Mouse (Mus musculus) lung, embryonic 16.5 days (tissue): ENCODE data around the gene Usp34. TPM values are rescaled to one million over a fixed set of nuclear protein-coding genes. Genes with fewer than 3 reads are reported as not detected.

ENCODE experiments used
- ATAC-seq: fragments of 200-750 bp; cut with Nextera tagmentation; 2 replicates; pipeline ENCODE4 v1.8.0; 2017; ENCODE audit warnings: low read depth, mild to moderate bottlenecking, moderate library complexity
- H3K27ac ChIP-seq: fragments of 300-500 bp; sonication (generic); 2 replicates; pipeline ENCODE4 v1.5.1; 2014; ENCODE audit warnings: mild to moderate bottlenecking, control low read depth, low read length
- H3K27me3 ChIP-seq: fragments of 300-500 bp; sonication (generic); 2 replicates; pipeline ENCODE4 v1.6.1; 2014; ENCODE audit warnings: low read depth, low read length, mixed read lengths; ENCODE audit not compliant: control insufficient read depth, insufficient read depth
- H3K36me3 ChIP-seq: fragments of 300-500 bp; sonication (generic); 2 replicates; pipeline ENCODE4 v1.6.1; 2014; ENCODE audit warnings: low read length; ENCODE audit not compliant: control insufficient read depth, insufficient read depth
- H3K4me1 ChIP-seq: fragments of 300-500 bp; sonication (generic); replicated peaks from 2 replicates; pipeline ENCODE4 v1.6.1; 2014; ENCODE audit warnings: low read length, mixed read lengths; ENCODE audit not compliant: control insufficient read depth, insufficient read depth
- H3K4me2 ChIP-seq: fragments of 300-500 bp; sonication (generic); 2 replicates; pipeline ENCODE4 v1.6.1; 2014; ENCODE audit warnings: low read depth, low read length, control low read depth
- H3K4me3 ChIP-seq: fragments of 300-500 bp; sonication (generic); 2 replicates; pipeline ENCODE4 v1.5.1; 2014; ENCODE audit warnings: mild to moderate bottlenecking, low read length, control low read depth
- H3K9ac ChIP-seq: fragments of 300-500 bp; sonication (generic); 2 replicates; pipeline ENCODE4 v1.6.1; 2014; ENCODE audit warnings: low read length, control low read depth
- H3K9me3 ChIP-seq: fragments of 300-500 bp; sonication (generic); 2 replicates; pipeline ENCODE4 v1.6.1; 2016; ENCODE audit warnings: low read length; ENCODE audit not compliant: control insufficient read depth
- WGBS: fragments of 180-500 bp; shearing (Covaris S2); extraction: QIAGEN DNeasy Blood & Tissue Kit; methylation state at CpG from one replicate; pipeline ENCODE4 v1.1.7; 2014; 5-methylcytosine and 5-hydroxymethylcytosine counted together
- polyA plus RNA-seq: library from polyadenylated mRNA; unstranded; fragments of >200 nt; fragmentation: Nextera tagmentation; extraction: Ambion mirVana; gene quantifications from 2 replicates; pipeline ENCODE4 v1.2.1, GENCODE M21; 2015

The Usp34 gene
- polyA plus RNA-seq = 21.3 and 23.4 TPM in 2 replicates

GRCm38 (mm10) chr11:23306764-23307565 is at the start of gene Usp34:
Gene Usp34, plus strand, starts transcription at chr11:23306895.
- peak within 1 kb of the TSS; percentile 96 for H3K9ac ChIP-seq
- H3K9me3 ChIP-seq = no peaks in the 10 kb centered on the region
- H3K4me3 ChIP-seq = peak within 1 kb of the TSS; percentile 91
- peak; percentile 0 for ATAC-seq
- WGBS = under 1% methylated on average over 44 of the region's 80 CpGs
- H3K4me2 ChIP-seq = peak within 1 kb of the TSS; percentile 80
- H3K27ac ChIP-seq = peak within 1 kb of the TSS; percentile 97
- no peaks in the 10 kb centered on the region for H3K36me3 ChIP-seq
- no peaks in the 10 kb centered on the region for H3K27me3 ChIP-seq
- H3K4me1 ChIP-seq = peaks cover 15% of the 10 kb centered on the region

DNA sequence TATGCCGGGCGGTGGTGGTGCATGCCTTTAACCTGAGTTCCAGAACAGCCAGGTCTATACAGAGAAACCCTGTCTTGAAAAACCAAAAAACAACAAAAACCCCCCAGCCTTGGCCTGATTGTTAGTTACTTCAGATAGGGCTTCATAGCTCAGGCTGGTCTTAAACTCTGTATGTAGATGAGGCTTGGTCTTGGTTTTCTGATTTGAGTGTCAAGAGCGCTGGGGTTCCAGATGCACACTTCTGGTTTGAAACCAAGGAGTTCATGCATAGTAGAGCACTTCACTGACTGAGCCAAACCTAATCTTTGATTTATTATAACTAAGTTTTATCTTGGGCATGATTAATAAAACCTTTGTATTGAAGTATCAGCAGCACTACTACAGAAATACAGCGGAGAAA is 47.6 kb upstream of the Usp34 start:
- no peak overlapping the region for H3K27ac ChIP-seq
- no peak overlapping the region for H3K9ac ChIP-seq
- peaks cover 12% of the 10 kb centered on the region for H3K36me3 ChIP-seq
- no peaks in the 10 kb centered on the region for H3K9me3 ChIP-seq
- H3K27me3 ChIP-seq = no peaks in the 10 kb centered on the region
- WGBS = 80% methylated on average over 4 of the region's 4 CpGs
- peak overlapping the region; percentile 21 for H3K4me2 ChIP-seq
- H3K4me3 ChIP-seq = no peak overlapping the region
- no peak for ATAC-seq
- H3K4me1 ChIP-seq = peaks cover 20% of the 10 kb centered on the region

DNA sequence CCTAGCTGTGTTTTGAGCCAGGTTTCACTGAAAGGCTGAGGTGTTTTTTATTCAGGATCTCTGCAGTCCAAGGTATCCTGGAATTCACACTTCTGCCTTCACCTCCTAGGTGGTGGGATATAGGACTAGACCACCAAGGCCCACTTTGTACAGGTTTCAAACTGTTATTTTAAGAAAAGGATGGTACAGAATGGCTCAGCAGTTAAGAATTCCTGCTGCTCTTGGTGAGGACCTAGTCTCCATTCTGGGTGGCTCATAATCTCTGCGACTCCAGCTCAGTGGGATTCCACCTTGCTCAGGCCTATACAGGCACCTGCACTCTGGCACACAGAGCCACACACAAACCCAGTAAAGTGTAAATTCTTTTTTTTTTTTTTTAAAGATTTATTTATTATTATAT is 47.2 kb upstream of the Usp34 start:
- H3K4me3 ChIP-seq = no peak overlapping the region
- no peaks in the 10 kb centered on the region for H3K9me3 ChIP-seq
- H3K4me1 ChIP-seq = peaks cover 20% of the 10 kb centered on the region
- H3K9ac ChIP-seq = no peak overlapping the region
- 60% methylated on average over 1 of the region's 1 CpGs for WGBS
- no peak overlapping the region for H3K27ac ChIP-seq
- peaks cover 12% of the 10 kb centered on the region for H3K36me3 ChIP-seq
- H3K27me3 ChIP-seq = no peaks in the 10 kb centered on the region
- no peak overlapping the region for H3K4me2 ChIP-seq
- ATAC-seq = no peak

GRCm38 (mm10) chr11:23260186-23260585 is 46.5 kb upstream of the Usp34 start:
- WGBS = 68% methylated on average over 1 of the region's 1 CpGs
- Histone ChIP-seq H3K27ac (no peak overlapping the region), H3K4me1 (peaks cover 18% of the 10 kb centered on the region), H3K9me3 (no peaks in the 10 kb centered on the region), H3K4me2 (no peak overlapping the region), H3K36me3 (peaks cover 18% of the 10 kb centered on the region), H3K9ac (no peak overlapping the region), H3K4me3 (no peak overlapping the region), H3K27me3 (no peaks in the 10 kb centered on the region)
- ATAC-seq = no peak

DNA sequence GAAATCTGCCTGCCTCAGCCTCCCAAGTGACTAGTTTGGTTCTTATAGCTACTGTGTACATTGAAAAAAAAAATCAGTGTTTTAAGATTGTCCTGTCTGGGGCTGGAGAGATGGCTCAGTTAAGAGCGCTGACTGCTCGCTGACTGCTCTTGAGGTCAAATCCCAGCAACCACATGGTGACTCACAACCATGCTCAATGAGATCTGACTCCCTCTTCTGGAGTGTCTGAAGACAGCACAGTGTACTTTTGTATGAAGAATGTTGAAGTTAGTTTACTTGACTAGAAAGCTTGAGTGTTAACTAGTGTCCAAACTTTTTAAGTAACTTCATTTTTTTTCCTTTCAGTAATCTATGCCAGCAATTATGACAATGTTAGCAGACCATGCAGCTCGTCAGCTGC is 45.2 kb upstream of the Usp34 start:
- H3K4me1 ChIP-seq = peaks cover 18% of the 10 kb centered on the region
- H3K27ac ChIP-seq = no peak overlapping the region
- no peak for ATAC-seq
- no peak overlapping the region for H3K4me3 ChIP-seq
- no peaks in the 10 kb centered on the region for H3K9me3 ChIP-seq
- WGBS = 65% methylated on average over 3 of the region's 3 CpGs
- no peak overlapping the region for H3K4me2 ChIP-seq
- H3K27me3 ChIP-seq = no peaks in the 10 kb centered on the region
- H3K9ac ChIP-seq = no peak overlapping the region
- H3K36me3 ChIP-seq = peaks cover 20% of the 10 kb centered on the region

DNA sequence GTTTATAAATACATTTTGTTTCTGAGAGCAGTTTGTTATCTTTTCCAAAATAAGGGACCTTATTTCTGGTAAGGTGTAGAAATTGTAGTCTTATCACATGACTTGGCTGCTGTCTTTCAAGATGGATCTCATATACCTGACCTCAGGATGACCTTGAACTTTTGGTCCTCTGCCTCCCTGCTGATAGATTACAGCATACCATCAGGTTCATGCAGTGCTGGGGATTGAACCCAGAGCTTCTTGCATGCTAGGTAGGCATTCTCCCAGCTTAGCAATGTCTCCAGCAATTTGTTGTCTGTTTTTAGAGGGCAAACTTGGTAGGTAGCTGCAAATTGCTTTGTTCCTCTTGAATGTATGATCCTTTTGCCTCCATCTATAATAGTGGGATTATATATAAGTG is 41.7 kb upstream of the Usp34 start:
- Histone ChIP-seq H3K4me3 (no peak overlapping the region), H3K36me3 (peaks cover 25% of the 10 kb centered on the region), H3K9ac (no peak overlapping the region), H3K27me3 (no peaks in the 10 kb centered on the region), H3K4me2 (no peak overlapping the region), H3K9me3 (no peaks in the 10 kb centered on the region), H3K27ac (no peak overlapping the region), H3K4me1 (peaks cover 5% of the 10 kb centered on the region; the same call in 1 of the 2 replicates)
- ATAC-seq = no peak

GRCm38 (mm10) chr11:23271770-23272724 is 34.6 kb upstream of the Usp34 start:
- Histone ChIP-seq H3K4me2 (no peak overlapping the region), H3K27ac (no peak overlapping the region), H3K4me3 (no peak overlapping the region), H3K9ac (no peak overlapping the region), H3K9me3 (no peaks in the 10 kb centered on the region), H3K4me1 (no peaks in the 10 kb centered on the region), H3K36me3 (peaks cover 40% of the 10 kb centered on the region), H3K27me3 (no peaks in the 10 kb centered on the region)
- no peak for ATAC-seq
- 74% methylated on average over 4 of the region's 4 CpGs for WGBS

DNA sequence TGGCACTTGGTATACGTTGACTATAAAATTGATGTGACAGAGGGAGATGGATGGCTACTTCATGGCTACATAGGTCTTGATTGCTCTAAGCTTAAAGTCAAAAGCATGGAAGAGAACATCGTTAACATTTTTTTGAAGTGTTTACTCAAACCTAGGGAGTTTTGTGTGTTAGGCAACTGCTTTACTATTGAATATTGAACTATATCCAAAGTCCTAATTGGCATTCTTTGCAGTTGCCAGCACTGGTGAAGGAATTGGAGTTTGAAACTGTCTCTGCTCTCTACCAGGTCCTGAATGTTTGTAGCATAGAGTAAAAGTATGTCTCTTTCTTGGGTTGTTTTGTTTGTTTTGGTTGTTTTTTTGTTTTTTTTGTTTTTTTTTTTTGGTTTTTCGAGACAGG is 30.9 kb upstream of the Usp34 start:
- H3K4me3 ChIP-seq = no peak overlapping the region
- peaks cover 58% of the 10 kb centered on the region for H3K36me3 ChIP-seq
- 68% methylated on average over 3 of the region's 3 CpGs for WGBS
- no peak for ATAC-seq
- no peaks in the 10 kb centered on the region for H3K27me3 ChIP-seq
- no peak overlapping the region for H3K27ac ChIP-seq
- H3K4me1 ChIP-seq = no peaks in the 10 kb centered on the region
- no peaks in the 10 kb centered on the region for H3K9me3 ChIP-seq
- no peak overlapping the region for H3K4me2 ChIP-seq
- H3K9ac ChIP-seq = no peak overlapping the region

DNA sequence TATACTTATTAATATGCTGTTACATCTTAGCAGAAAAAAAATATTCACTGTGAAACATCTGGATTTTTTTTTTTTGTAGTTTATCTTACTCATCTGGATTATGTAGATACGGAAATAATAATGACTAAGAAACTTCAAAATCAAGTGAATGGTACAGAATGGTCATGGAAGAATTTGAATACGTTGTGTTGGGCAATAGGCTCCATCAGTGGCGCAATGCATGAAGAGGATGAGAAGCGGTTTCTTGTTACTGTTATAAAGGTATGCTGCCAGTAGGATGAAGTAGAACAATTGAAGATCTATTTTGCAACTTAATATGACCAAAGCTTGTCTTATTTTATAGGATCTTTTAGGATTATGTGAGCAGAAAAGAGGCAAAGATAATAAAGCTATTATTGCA is 22.2 kb upstream of the Usp34 start:
- no peak overlapping the region for H3K4me3 ChIP-seq
- H3K36me3 ChIP-seq = peaks cover 59% of the 10 kb centered on the region
- 95% methylated on average over 4 of the region's 4 CpGs for WGBS
- no peak overlapping the region for H3K4me2 ChIP-seq
- H3K9ac ChIP-seq = no peak overlapping the region
- ATAC-seq = no peak
- H3K27me3 ChIP-seq = no peaks in the 10 kb centered on the region
- H3K4me1 ChIP-seq = no peaks in the 10 kb centered on the region
- H3K27ac ChIP-seq = no peak overlapping the region
- no peaks in the 10 kb centered on the region for H3K9me3 ChIP-seq
